Mouse (Mus musculus) yolk sac, embryonic 10.5 days (tissue): ENCODE data around the gene Lrrc49.

Experiments
- DNase-seq: peaks from one replicate; pipeline ENCODE4 v3.0.0-alpha.2; 2017; ENCODE audit warnings: low spot score

The Lrrc49 gene

GRCm38 (mm10) chr9:60595406-60595805 lies 92.6 kb downstream of the Lrrc49 start:
- no peak for DNase-seq

- no peak for DNase-seq
Measured at GRCm38 (mm10) chr9:60592974-60593373, 95.0 kb downstream of the Lrrc49 start.

GRCm38 (mm10) chr9:60592363-60592762 lies 95.6 kb downstream of the Lrrc49 start:
- DNase-seq: no peak

GRCm38 (mm10) chr9:60590871-60591624 lies 96.9 kb downstream of the Lrrc49 start:
- no peak for DNase-seq

GRCm38 (mm10) chr9:60588914-60589313 lies 99.0 kb downstream of the Lrrc49 start:
- no peak for DNase-seq

GRCm38 (mm10) chr9:60586920-60587319 lies 101.0 kb downstream of the Lrrc49 start:
- DNase-seq: no peak

- DNase-seq: no peak
Measured at GRCm38 (mm10) chr9:60585206-60585605, 102.8 kb downstream of the Lrrc49 start.

- no peak for DNase-seq
Measured at GRCm38 (mm10) chr9:60582553-60582952, 105.4 kb downstream of the Lrrc49 start.

GRCm38 (mm10) chr9:60573011-60573410 lies 114.9 kb downstream of the Lrrc49 start:
- DNase-seq: no peak

GRCm38 (mm10) chr9:60571725-60572124 lies 116.2 kb downstream of the Lrrc49 start:
- no peak for DNase-seq

- DNase-seq: no peak
Measured at GRCm38 (mm10) chr9:60571041-60571440, 116.9 kb downstream of the Lrrc49 start.

GRCm38 (mm10) chr9:60569366-60569765 lies 118.6 kb downstream of the Lrrc49 start:
- DNase-seq: no peak

GRCm38 (mm10) chr9:60563809-60564208 lies 124.1 kb downstream of the Lrrc49 start:
- DNase-seq: no peak

- peak; percentile 30 for DNase-seq
Measured at GRCm38 (mm10) chr9:60562443-60563371, 125.3 kb downstream of the Lrrc49 start.

- no peak for DNase-seq
Measured at GRCm38 (mm10) chr9:60561641-60562289, 126.2 kb downstream of the Lrrc49 start.

GRCm38 (mm10) chr9:60558507-60558906 lies 129.5 kb downstream of the Lrrc49 start:
- DNase-seq: no peak

GRCm38 (mm10) chr9:60551238-60551637 lies 136.7 kb downstream of the Lrrc49 start:
- DNase-seq: no peak

GRCm38 (mm10) chr9:60548182-60548581 lies 139.8 kb downstream of the Lrrc49 start:
- DNase-seq: no peak

GRCm38 (mm10) chr9:60546169-60546568 lies 141.8 kb downstream of the Lrrc49 start:
- no peak for DNase-seq

- peak; percentile 22 for DNase-seq
Measured at GRCm38 (mm10) chr9:60545361-60546096, 142.4 kb downstream of the Lrrc49 start.

- no peak for DNase-seq
Measured at GRCm38 (mm10) chr9:60543422-60544015, 144.4 kb downstream of the Lrrc49 start.
